Mouse (Mus musculus) thymus, adult 18-20 months (tissue): ENCODE data around the gene C2cd4b.
"Not testable (repeated sequence)": the region's sequence is repeated elsewhere in the genome, so short reads cannot be mapped to it uniquely, and the experiment has no call there.

Experiments
- DNase-seq, 2 experiments: peaks; one replicate each; pipeline ENCODE4 v3.0.0; 2022; ENCODE audit warnings: mixed read lengths in 2 of 2

Gene C2cd4b

DNA sequence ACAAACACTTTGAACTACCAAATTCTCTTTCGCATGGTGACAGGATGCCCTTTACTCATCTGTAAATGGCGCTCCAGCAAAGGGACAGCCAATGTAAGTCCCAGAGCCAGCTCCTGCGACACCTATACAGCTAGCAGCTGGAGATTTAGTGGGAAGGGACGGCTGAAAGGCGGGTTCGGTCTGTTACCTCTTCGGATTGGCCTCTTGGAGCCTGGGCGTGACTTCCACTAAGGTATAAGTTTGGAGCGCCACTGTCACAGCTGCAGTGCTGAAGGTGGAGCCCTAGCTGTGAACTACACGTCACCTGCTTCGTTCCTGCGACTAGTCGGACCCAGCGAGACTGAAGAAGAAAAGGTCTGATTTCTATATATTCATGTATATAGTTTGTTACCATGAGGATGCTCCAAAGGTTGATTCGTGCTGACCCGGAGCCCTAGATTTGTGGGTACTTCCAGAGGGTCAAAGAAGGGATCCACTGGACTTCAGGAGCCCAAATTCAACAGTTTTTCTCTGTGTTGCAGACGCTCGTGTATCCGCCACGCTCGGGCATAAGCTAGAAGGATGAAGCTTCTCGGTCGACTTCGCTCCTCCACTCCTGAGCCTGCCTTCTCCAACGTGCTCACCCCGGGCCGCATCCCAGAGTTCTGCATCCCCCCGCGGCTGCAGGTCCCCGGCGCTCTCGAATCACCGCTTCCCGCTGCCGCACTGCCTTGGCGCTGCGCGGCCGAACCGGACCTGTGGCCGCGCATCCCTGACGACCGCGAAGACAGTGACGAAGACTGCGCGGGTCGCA, at the start of gene C2cd4b:
Gene C2cd4b (plus strand): TSS at position 275 of the 793 bp plus-strand sequence.
- DNase-seq, result no peak

- DNase-seq, result no peak
These were observed 48.0 kb upstream of the C2cd4b start for GRCm38 (mm10) chr9:67711051-67711877.

- no peak for DNase-seq
These were observed 47.1 kb upstream of the C2cd4b start for GRCm38 (mm10) chr9:67712146-67712545.

- no peak for DNase-seq
These were observed 42.2 kb upstream of the C2cd4b start for GRCm38 (mm10) chr9:67717081-67717480.

- DNase-seq, result no peak
These were observed 40.6 kb upstream of the C2cd4b start for GRCm38 (mm10) chr9:67718596-67718995.

- DNase-seq, result no peak
These were observed 39.1 kb upstream of the C2cd4b start for GRCm38 (mm10) chr9:67720150-67720549.

- DNase-seq, result no peak
These were observed 36.9 kb upstream of the C2cd4b start for GRCm38 (mm10) chr9:67722378-67722777.

- DNase-seq, result no peak
These were observed 34.0 kb upstream of the C2cd4b start for GRCm38 (mm10) chr9:67725196-67725595.

- no peak for DNase-seq
These were observed 25.5 kb upstream of the C2cd4b start for GRCm38 (mm10) chr9:67733716-67734115.

DNA sequence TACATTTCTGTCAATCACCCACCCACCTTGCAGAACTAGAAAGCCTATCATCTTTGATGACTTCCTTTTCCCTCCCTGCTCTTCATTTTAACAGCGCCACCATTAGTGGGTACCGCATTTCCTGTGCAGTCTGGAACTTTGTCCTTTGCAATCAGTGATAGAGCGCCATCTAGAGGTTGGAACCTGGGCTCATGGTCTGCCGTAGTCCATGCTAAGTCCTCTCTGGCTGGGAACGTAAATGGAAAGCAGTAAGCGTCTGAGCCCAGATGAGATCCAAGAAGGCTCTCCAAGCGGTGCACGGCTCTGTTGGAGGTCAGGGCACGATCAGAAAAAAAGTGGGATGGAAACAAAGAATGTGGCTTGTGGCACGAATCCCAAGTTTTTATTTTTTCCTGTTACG, 23.8 kb upstream of the C2cd4b start:
- no peak for DNase-seq

GRCm38 (mm10) chr9:67741256-67741655, 18.0 kb upstream of the C2cd4b start:
- DNase-seq, result no peak

DNA sequence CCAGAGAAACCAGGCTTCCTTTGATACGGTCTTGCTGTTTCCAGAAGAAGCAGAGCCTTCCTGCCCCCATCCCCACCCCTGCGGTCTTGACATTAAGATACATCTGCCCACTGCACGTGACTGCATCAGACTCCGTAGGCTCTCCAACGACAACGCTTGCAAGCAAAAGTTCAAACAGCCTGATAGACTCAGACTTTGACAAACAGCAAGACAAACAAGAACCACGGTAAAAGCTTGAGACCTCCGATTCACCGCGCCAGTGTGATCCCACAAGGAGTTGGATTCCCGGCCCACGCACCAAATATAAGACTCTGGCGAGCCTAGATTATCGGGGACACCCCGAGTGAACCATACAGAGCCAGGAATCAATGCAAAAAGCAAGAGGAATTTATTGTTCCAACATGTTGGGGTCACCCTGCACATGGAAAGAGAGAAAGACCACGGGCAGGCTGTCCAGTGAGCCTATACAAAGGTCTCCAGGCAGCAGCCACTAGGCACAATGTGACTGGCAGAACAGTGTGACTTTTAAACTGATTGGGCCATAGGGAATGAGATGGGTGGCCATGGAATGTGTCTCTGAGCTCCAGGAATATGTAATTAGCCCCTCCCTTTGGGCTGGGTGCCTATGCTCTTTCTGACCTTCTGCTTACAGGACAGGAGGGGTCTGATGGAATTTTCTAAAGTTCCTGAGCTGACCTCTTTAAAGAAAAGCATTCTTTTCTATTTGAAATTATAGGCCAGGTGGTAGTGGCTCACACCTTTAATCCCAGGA, 5.6 kb upstream of the C2cd4b start:
- DNase-seq, result no peak

DNA sequence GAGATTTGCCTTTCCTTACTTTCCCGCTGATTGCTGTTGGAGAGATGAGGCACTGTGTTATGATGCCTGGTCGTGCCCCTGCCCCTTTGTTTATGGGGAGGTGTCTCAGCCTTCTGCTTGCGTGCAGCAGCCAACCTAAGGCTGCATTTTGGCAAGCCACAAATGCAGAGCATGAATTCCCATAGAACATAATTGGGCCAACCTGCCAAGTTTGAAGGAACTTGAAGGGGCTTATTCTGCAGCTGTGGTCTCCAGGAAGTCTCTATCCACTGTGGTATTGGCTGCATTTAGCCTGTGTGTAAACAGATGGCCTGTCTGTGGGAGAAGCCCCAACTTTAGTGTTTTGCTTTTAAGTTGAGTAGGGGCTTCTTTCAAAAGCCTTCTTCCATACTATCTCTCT, 4.5 kb upstream of the C2cd4b start:
- DNase-seq, result no peak

- DNase-seq, result no peak
These were observed 551 bp upstream of the C2cd4b start for GRCm38 (mm10) chr9:67758686-67759085.

- DNase-seq, result not testable (repeated sequence)
These were observed 923 bp downstream of the C2cd4b start for GRCm38 (mm10) chr9:67759956-67760764.

GRCm38 (mm10) chr9:67760991-67761390, 1.8 kb downstream of the C2cd4b start:
- DNase-seq, result no peak

DNA sequence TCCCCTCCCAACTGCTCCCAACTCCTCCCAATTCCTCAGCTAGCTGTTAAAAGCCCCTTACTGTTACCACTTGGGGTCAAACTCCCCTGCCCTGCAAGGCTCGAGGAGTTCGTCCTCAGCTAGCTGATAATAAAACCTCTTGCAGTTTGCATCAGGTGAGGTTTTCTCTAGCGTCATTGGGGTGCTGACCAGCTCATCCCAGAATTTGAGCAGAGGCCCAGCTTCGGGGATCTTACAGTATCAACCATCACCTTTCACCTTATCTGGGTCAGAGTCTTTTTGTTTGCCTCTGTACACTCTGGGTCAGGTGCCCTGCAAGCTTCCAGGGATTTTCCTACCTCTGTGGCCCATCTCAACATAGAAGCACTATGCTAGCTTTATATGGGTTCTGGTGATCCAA, 4.1 kb downstream of the C2cd4b start:
- no peak for DNase-seq

- no peak for DNase-seq
These were observed 7.2 kb downstream of the C2cd4b start for GRCm38 (mm10) chr9:67766405-67766804.

- DNase-seq, result no peak
These were observed 7.7 kb downstream of the C2cd4b start for GRCm38 (mm10) chr9:67766948-67767347.

GRCm38 (mm10) chr9:67768843-67769242, 9.6 kb downstream of the C2cd4b start:
- no peak for DNase-seq

DNA sequence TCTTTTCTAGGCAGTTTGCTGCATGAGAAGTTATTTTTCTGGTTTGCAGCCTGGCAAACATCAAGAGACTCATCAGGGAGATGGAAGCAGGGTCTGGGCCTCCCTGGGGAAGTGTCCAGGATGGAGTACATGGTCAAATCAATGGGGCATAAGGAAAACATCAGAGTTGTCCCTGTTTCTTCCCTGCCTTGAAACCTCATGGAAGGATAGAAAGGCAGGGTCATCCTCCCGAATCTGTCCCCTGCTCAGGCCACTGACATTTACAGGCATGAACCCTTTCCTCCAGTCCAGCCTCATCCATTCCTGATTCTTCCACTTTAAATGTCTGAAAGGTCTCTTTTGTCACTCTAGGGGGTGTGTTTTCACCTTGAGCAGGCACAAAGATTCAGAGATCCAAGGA, 10.2 kb downstream of the C2cd4b start:
- no peak for DNase-seq

DNA sequence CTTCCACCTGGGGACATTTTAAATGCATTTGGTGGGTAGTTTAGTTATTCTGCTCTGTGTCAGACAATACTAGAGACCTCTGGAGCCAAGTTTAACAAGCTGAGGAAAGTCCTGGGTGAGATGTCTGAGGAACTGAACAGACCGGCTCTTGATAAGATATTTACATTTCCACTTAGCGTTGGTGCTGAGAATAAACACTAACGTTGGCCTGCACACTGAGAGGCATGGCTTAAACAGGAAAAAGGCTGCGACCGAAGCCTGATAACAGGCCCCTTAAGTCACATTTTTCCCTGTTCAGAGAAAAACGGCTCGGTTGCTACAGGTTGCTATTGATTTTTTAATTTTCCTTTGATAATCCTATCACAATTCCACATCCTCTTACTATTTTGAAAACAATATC, 12.1 kb downstream of the C2cd4b start:
- no peak for DNase-seq
